Mouse (Mus musculus): ENCODE measurements around the gene Il17rd. TPM values are rescaled to one million over a fixed set of nuclear protein-coding genes. Genes with fewer than 3 reads are reported as not detected.

The Il17rd gene
- polyA plus RNA-seq, 1 experiment from 2014 or later: 4.7 TPM

DNA sequence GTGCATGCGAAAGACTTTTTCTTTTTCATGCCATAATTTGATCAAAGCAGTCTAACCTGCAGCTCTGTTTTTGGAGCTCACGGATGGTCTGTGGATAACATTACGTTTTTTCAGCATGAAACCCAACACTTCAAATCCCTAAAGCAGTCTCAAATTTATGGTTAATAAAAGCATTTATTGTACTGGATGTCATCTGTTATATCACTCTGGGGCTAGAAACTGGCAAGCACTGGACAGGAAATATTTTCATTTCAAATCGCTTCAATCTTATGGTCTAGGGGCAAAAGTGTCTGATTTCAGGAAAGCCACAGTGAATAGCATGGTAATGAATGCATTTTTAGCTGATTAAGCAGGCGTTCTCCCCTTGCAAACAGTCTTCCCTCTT lies 12.8 kb downstream of the Il17rd start:
- Histone ChIP-seq H3K27me3 (ENCODE audit: control insufficient read depth, insufficient read depth, low read length) (peaks cover 9% of the 10 kb centered on the region), H3K9me3 (ENCODE audit: control insufficient read depth, low read length) (no peaks in the 10 kb centered on the region), H3K4me2 (peak overlapping the region; percentile 32; the same call in 1 of the 2 replicates), H3K4me3 (ENCODE audit: low read depth, low read length) (no peak overlapping the region), H3K36me3 (ENCODE audit: control insufficient read depth, insufficient read depth, low read length) (no peaks in the 10 kb centered on the region), H3K9ac (ENCODE audit: low read length) (peak overlapping the region; percentile 37; the same call in 1 of the 2 replicates), H3K27ac (ENCODE audit: low read depth, low read length) (peak overlapping the region; percentile 83), H3K4me1 (ENCODE audit: control insufficient read depth, insufficient read depth, low read length) (peaks cover 47% of the 10 kb centered on the region)
- WGBS: 25% methylated on average over 5 of the region's 5 CpGs
- ATAC-seq (ENCODE audit: low FRiP score) (no peak), DNase-seq (ENCODE audit: low spot score, missing footprints) (peak; percentile 90)

DNA sequence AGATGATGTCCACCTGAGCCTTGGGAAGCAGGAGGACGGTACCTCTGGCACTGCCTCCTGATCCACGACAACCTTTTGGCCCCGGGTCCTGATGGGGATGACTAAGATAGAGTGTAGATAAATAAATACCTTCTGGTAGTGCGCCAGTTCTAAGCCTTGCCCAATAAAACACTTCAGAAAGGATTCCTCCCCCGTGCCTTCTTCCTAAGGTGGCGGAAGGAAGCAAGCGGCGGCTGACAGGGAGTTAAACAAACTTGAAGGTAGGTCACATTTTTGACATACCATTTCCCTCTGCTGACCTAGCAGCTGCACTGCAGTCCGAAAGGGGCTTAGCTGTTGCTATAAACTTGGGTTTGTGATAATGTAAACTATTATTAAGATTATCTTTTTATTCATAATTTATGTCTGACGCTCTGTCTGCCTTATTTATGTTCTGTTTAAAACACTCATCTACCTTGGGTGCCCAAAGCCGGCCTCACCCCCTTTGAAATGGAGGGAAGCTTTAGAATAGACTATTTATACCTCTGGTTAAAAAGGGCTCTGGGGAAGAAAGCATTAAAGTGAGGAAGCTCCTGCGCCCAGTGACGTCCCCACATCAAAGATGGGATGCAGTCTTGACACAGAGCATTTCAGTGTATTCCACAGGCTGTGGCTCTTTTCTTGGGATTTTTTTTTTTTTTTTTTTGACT lies 19.9 kb downstream of the Il17rd start:
- H3K36me3 ChIP-seq (ENCODE audit: control insufficient read depth, insufficient read depth, low read length): no peaks in the 10 kb centered on the region
- no peaks in the 10 kb centered on the region for H3K9me3 ChIP-seq (ENCODE audit: control insufficient read depth, low read length)
- no peak overlapping the region for H3K27ac ChIP-seq (ENCODE audit: low read depth, low read length)
- no peak overlapping the region for H3K9ac ChIP-seq (ENCODE audit: low read length)
- no peak overlapping the region for H3K4me3 ChIP-seq (ENCODE audit: low read depth, low read length)
- ATAC-seq (ENCODE audit: low FRiP score) (no peak), DNase-seq (ENCODE audit: low spot score, missing footprints) (no peak)
- no peak overlapping the region for H3K4me2 ChIP-seq
- H3K27me3 ChIP-seq (ENCODE audit: control insufficient read depth, insufficient read depth, low read length): no peaks in the 10 kb centered on the region
- 49% methylated on average over 13 of the region's 13 CpGs for WGBS
- H3K4me1 ChIP-seq (ENCODE audit: control insufficient read depth, insufficient read depth, low read length): peaks cover 3% of the 10 kb centered on the region

DNA sequence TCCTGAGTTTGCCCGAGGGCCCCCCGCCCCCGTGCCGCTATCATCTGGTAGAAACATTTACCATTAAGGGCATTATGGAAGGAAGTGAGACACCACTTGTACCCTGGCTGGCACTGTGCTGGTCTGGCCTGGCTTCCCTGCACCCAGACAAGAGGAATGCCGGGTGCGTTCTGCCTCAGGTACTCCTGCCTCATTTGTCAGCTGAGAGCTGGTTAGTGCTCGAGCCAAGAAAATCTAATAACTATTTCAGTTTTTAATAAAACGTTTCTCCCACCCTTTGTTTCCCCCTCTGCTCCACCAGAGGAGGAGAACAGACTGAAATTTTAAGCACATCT lies 20.4 kb downstream of the Il17rd start:
- no peaks in the 10 kb centered on the region for H3K9me3 ChIP-seq (ENCODE audit: control insufficient read depth, low read length)
- H3K27me3 ChIP-seq (ENCODE audit: control insufficient read depth, insufficient read depth, low read length): no peaks in the 10 kb centered on the region; the same call in 1 of the 2 replicates
- H3K9ac ChIP-seq (ENCODE audit: low read length): no peak overlapping the region
- no peak overlapping the region for H3K4me2 ChIP-seq
- H3K36me3 ChIP-seq (ENCODE audit: control insufficient read depth, insufficient read depth, low read length): no peaks in the 10 kb centered on the region
- no peak for ATAC-seq (ENCODE audit: low FRiP score)
- no peak overlapping the region for H3K4me3 ChIP-seq (ENCODE audit: low read depth, low read length)
- DNase-seq (ENCODE audit: low spot score, missing footprints): no peak
- no peak overlapping the region for H3K27ac ChIP-seq (ENCODE audit: low read depth, low read length)
- peaks cover 3% of the 10 kb centered on the region for H3K4me1 ChIP-seq (ENCODE audit: control insufficient read depth, insufficient read depth, low read length)
- WGBS: 62% methylated on average over 8 of the region's 8 CpGs

GRCm38 (mm10) chr14:27063338-27063737 lies 24.6 kb downstream of the Il17rd start:
- Histone ChIP-seq H3K4me3 (ENCODE audit: low read depth, low read length) (no peak overlapping the region), H3K27me3 (ENCODE audit: control insufficient read depth, insufficient read depth, low read length) (peaks cover 2% of the 10 kb centered on the region), H3K4me2 (no peak overlapping the region), H3K9ac (ENCODE audit: low read length) (no peak overlapping the region), H3K9me3 (ENCODE audit: control insufficient read depth, low read length) (no peaks in the 10 kb centered on the region), H3K36me3 (ENCODE audit: control insufficient read depth, insufficient read depth, low read length) (no peaks in the 10 kb centered on the region), H3K27ac (ENCODE audit: low read depth, low read length) (no peak overlapping the region), H3K4me1 (ENCODE audit: control insufficient read depth, insufficient read depth, low read length) (peaks cover 25% of the 10 kb centered on the region)
- no peak for DNase-seq (ENCODE audit: low spot score, missing footprints)
- WGBS: 56% methylated on average over 1 of the region's 1 CpGs
- no peak for ATAC-seq (ENCODE audit: low FRiP score)

- Histone ChIP-seq H3K36me3 (ENCODE audit: control insufficient read depth, insufficient read depth, low read length) (no peaks in the 10 kb centered on the region), H3K27me3 (ENCODE audit: control insufficient read depth, insufficient read depth, low read length) (peaks cover 2% of the 10 kb centered on the region), H3K4me2 (peak overlapping the region; percentile 19; the same call in 1 of the 2 replicates), H3K4me3 (ENCODE audit: low read depth, low read length) (no peak overlapping the region), H3K9me3 (ENCODE audit: control insufficient read depth, low read length) (no peaks in the 10 kb centered on the region), H3K9ac (ENCODE audit: low read length) (peak overlapping the region; percentile 2; the same call in 1 of the 2 replicates), H3K4me1 (ENCODE audit: control insufficient read depth, insufficient read depth, low read length) (peaks cover 29% of the 10 kb centered on the region), H3K27ac (ENCODE audit: low read depth, low read length) (peak overlapping the region; percentile 64)
- 6% methylated on average over 9 of the region's 9 CpGs for WGBS
- DNase-seq (ENCODE audit: low spot score, missing footprints) (peak; percentile 93), ATAC-seq (ENCODE audit: low FRiP score) (peak; percentile 81)
These were observed 27.6 kb downstream of the Il17rd start for GRCm38 (mm10) chr14:27066171-27066929.

- H3K27me3 ChIP-seq (ENCODE audit: control insufficient read depth, insufficient read depth, low read length): peaks cover 2% of the 10 kb centered on the region
- H3K27ac ChIP-seq (ENCODE audit: low read depth, low read length): 0 out of 2 replicates have a peak overlapping the region, but pooled peaks have one; percentile 2
- no peak overlapping the region for H3K4me3 ChIP-seq (ENCODE audit: low read depth, low read length)
- H3K4me2 ChIP-seq: no peak overlapping the region
- peak; percentile 95 for DNase-seq (ENCODE audit: low spot score, missing footprints)
- no peaks in the 10 kb centered on the region for H3K9me3 ChIP-seq (ENCODE audit: control insufficient read depth, low read length)
- H3K4me1 ChIP-seq (ENCODE audit: control insufficient read depth, insufficient read depth, low read length): peaks cover 29% of the 10 kb centered on the region
- peak; percentile 49 for ATAC-seq (ENCODE audit: low FRiP score)
- no peaks in the 10 kb centered on the region for H3K36me3 ChIP-seq (ENCODE audit: control insufficient read depth, insufficient read depth, low read length)
- 21% methylated on average over 6 of the region's 6 CpGs for WGBS
- no peak overlapping the region for H3K9ac ChIP-seq (ENCODE audit: low read length)
These were observed 29.1 kb downstream of the Il17rd start for GRCm38 (mm10) chr14:27067866-27068271.

DNA sequence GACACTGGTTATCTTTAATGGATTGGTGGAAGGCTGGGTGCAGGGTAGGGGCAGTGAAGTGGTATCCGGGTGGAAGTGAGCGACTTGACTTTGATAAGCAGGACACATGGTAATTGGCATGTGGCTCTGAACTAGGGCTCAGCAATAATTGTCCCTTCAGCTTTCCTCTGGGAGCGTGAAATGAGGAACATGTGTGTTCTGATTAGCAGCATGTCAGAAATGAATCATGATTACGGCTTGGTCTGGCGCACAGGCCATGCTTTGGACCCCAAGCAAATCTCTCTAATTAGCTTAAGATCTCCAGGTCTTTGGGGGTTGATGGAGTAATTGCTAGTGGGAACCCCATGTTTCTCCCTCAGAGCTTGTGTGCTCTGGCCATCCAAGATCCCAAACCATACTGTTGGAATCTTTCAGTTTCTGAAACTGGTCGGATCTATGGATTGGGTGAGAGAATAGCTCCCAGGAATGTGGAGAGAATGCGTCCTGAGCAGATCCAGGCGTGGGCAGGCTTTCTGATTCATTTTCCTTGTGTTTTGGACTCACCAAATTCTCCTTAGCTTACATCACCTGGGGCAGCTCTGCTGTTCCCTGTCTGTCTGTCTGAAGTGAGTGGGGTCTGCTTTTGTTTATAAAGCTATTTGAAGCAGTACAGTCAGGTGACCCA lies 30.8 kb downstream of the Il17rd start:
- Histone ChIP-seq H3K4me3 (ENCODE audit: low read depth, low read length) (no peak overlapping the region), H3K4me1 (ENCODE audit: control insufficient read depth, insufficient read depth, low read length) (peaks cover 33% of the 10 kb centered on the region), H3K27me3 (ENCODE audit: control insufficient read depth, insufficient read depth, low read length) (peaks cover 2% of the 10 kb centered on the region; the same call in 1 of the 2 replicates), H3K9me3 (ENCODE audit: control insufficient read depth, low read length) (no peaks in the 10 kb centered on the region), H3K4me2 (no peak overlapping the region), H3K27ac (ENCODE audit: low read depth, low read length) (no peak overlapping the region), H3K9ac (ENCODE audit: low read length) (no peak overlapping the region), H3K36me3 (ENCODE audit: control insufficient read depth, insufficient read depth, low read length) (no peaks in the 10 kb centered on the region)
- ATAC-seq (ENCODE audit: low FRiP score) (no peak), DNase-seq (ENCODE audit: low spot score, missing footprints) (no peak)
- WGBS: 63% methylated on average over 8 of the region's 8 CpGs

- ATAC-seq (ENCODE audit: low FRiP score) (no peak), DNase-seq (ENCODE audit: low spot score, missing footprints) (no peak)
- peaks cover 2% of the 10 kb centered on the region; the same call in 1 of the 2 replicates for H3K27me3 ChIP-seq (ENCODE audit: control insufficient read depth, insufficient read depth, low read length)
- H3K4me1 ChIP-seq (ENCODE audit: control insufficient read depth, insufficient read depth, low read length): peaks cover 33% of the 10 kb centered on the region
- no peak overlapping the region for H3K4me3 ChIP-seq (ENCODE audit: low read depth, low read length)
- no peaks in the 10 kb centered on the region for H3K36me3 ChIP-seq (ENCODE audit: control insufficient read depth, insufficient read depth, low read length)
- no peak overlapping the region for H3K4me2 ChIP-seq
- H3K9me3 ChIP-seq (ENCODE audit: control insufficient read depth, low read length): no peaks in the 10 kb centered on the region
- 46% methylated on average over 3 of the region's 3 CpGs for whole genome bisulfite sequencing
- no peak overlapping the region for H3K27ac ChIP-seq (ENCODE audit: low read depth, low read length)
- no peak overlapping the region for H3K9ac ChIP-seq (ENCODE audit: low read length)
These were observed 31.4 kb downstream of the Il17rd start for GRCm38 (mm10) chr14:27070128-27070527.

- H3K4me1 ChIP-seq (ENCODE audit: control insufficient read depth, insufficient read depth, low read length): peaks cover 32% of the 10 kb centered on the region
- H3K9me3 ChIP-seq (ENCODE audit: control insufficient read depth, low read length): no peaks in the 10 kb centered on the region
- H3K4me2 ChIP-seq: no peak overlapping the region
- no peak for DNase-seq (ENCODE audit: low spot score, missing footprints)
- no peak overlapping the region for H3K9ac ChIP-seq (ENCODE audit: low read length)
- no peak overlapping the region for H3K27ac ChIP-seq (ENCODE audit: low read depth, low read length)
- H3K27me3 ChIP-seq (ENCODE audit: control insufficient read depth, insufficient read depth, low read length): peaks cover 2% of the 10 kb centered on the region; the same call in 1 of the 2 replicates
- H3K4me3 ChIP-seq (ENCODE audit: low read depth, low read length): no peak overlapping the region
- ATAC-seq (ENCODE audit: low FRiP score): no peak
- WGBS: 25% methylated on average over 9 of the region's 9 CpGs
- H3K36me3 ChIP-seq (ENCODE audit: control insufficient read depth, insufficient read depth, low read length): no peaks in the 10 kb centered on the region
These were observed 32.0 kb downstream of the Il17rd start for GRCm38 (mm10) chr14:27070758-27071157.
